Mouse (Mus musculus) lung, postnatal 10 days (tissue): Measurements from ENCODE around the gene Lrcol1.
A peak's percentile ranks its signal among the peaks of the same experiment; 100 is the strongest.

Experiments
- DNase-seq: peaks from one replicate; pipeline ENCODE4 v3.0.0; 2021

Gene Lrcol1

DNA sequence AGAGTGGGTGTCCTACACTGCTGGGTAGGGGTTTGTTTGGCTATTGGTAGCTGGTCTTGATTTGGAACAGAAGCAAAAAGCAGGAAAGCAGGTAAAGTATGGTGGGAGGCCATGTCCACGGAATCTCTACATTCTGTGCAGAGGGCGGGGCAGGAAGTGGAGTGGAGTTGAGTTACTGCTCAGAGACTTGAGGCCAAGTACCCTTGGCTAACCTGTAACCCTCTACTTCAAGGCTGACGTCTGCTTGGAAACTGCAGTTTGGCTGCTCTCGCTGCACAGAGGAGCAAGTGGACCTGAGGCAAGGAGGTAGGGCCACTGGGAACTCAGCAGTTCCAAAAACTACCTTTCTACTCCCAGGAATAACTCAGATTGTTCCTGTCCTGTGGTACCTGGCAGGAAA lies at the start of gene Lrcol1:
Gene Lrcol1 (plus strand): TSS at position 207 of the 400 bp plus-strand sequence.
- DNase-seq = peak; percentile 44

DNA sequence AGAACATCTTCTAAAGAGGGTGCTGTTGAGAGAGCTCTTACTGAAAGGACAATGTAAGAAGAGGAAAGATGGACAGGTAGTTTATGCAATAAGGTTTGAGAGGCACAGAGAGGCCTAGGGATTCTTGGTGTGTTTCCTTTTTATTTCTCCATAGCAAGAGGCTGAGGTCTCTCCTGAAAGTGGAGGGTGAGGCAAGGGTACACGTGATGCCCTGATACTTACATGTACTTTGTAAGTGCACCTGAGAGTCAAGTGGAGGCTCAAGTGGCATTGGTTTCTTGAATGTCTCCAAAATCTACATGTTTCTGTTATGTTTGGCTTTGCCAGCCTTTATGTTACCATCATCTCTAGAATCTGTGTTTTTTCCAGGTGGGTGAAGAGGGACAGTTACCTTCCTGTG lies 47.9 kb upstream of the Lrcol1 start:
- DNase-seq = no peak

DNA sequence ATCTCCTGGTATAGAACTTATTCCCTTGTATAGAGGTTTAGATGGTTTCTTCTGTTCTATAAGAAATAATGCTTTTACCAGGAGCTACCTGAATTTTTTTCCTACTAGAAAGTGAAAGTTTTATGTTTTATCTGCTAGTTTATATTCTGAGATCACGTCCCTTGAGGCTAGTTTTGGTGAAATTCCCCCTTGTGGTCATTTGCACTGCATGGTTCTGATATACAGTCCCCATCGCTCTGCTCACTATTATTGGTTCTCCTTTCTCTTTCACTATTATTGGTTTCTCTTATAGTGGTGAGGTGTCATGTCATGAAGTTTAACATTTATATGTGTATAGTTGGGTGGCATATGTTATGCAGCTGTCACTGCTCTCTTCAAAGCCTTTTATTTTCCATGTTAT lies 43.9 kb upstream of the Lrcol1 start:
- no peak for DNase-seq

DNA sequence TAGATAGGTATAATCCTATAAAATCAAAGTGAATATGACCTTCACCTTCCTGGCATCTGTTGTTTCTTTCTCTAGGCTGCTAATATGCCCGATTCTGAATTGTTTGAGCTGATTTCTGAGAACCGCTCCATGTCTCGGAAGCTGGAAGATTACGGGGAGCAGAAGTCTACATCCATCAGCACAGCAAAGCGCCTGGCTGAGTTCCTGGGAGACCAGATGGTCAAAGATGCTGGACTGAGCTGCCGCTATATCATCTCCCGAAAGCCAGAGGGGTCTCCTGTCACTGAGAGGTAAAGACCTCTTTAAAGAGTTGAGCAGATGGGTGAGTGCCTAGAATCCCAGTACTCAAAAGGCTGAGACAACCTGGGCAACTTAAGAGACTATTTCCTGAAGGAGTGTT lies 35.7 kb upstream of the Lrcol1 start:
- DNase-seq = no peak

DNA sequence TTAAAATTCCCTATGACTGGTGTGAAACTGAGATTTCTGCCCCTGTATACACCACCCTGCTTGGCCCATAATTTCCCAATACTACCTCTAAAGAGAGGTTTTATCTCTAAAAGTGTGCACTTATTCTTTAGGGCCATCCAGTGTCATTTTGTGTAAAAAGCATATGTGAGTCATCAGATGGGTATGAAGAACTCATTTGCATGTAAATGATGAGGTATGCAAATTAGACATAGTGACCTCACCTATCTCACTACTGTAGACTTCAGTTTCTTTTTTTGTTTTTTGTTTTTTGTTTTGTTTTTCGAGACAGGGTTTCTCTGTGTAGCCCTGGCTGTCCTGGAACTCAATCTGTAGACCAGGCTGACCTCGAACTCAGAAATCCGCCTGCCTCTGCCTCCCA lies 31.4 kb upstream of the Lrcol1 start:
- no peak for DNase-seq

DNA sequence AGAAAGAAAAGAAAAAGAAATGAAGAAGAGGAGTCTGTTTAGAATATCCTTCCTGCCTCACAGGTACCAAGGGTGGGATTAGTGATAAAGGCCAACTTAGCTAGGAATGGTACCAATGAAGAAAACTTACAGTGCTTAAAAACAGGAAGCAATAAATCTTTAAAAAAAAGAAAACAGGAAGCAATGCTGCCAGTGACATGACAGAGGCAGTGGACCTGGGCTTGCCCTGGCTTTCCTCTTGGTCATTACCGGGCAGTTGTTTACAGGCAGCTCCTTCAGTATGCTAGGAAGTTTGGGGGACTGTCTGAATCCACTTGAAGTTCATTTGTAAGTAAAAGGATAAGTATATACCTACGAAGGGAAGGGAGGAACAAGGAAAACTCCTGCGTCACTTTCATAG lies 14.0 kb upstream of the Lrcol1 start:
- DNase-seq = no peak

DNA sequence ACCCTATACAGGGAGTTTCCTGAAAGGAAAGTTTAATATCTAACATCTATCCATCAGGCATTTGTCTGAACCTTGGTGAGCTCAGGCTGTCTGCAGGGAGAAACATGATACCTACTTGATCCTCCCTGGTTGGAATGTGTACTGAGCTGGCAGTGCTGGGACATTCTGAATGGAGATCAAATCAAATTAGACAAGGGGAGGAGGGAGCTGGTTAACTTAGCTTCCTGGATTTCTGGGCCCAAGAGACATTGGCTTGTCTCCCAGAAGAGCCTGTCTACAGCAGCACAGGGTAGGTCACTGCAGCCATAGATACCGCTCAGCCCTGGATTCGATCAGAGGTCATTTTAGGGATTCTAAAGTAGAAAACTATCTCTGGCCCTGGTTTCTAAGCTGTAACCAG lies 5.7 kb upstream of the Lrcol1 start:
- no peak for DNase-seq

DNA sequence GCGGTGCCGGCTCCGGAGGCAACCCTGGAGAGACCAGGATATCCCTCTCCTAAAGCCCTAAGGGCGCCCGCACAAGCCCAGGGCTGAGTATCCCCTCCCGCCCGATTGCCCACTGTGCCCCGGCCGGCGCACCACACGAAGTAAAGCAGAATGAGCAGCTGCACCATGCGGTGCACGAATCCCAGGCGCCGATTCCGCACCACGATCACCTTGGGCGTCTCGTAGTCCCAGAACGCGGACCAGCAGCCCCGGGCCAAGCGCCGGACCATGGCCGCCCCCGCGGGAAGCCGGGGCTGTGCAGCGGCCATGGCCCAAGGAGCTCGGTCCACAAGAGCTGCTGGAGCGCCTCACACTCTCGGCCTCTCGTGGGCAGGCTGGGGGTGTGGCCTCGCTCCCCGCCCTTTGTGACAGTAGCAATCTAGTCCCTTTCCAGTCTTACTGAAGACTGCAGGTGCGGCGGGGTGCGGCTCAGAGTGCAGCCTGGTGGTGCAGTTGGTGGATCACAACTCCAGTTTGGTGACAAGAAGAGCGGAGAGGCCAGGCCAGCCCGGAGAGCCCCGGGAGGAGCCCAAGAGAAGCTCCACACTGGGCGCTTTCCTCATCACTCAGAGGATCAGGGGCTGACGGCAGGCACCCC lies 1.8 kb upstream of the Lrcol1 start, which contains the start of gene P2rx2:
Gene P2rx2 (minus strand): TSS at position 565 of the 637 bp plus-strand sequence.
- DNase-seq = peak; percentile 66

DNA sequence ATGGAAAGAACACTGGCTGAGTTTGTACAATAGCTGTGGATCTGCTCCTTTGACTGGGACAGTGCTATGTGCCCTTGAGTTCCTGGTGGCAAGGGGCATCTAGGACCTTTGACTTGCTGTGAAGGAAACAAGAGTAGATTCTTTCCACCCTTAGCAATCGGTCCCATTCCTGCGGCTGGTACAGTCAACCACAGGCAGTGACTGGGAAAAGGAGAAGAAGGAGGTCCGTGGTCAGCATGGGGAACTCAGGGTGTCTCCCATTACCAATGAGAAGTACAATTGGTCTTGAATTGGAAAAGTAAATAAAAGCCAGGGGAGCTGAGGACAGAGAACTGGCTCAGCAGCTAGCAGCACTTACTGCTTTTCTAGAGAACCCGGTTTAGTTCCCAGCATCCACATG lies 1.0 kb downstream of the Lrcol1 start:
- no peak for DNase-seq

DNA sequence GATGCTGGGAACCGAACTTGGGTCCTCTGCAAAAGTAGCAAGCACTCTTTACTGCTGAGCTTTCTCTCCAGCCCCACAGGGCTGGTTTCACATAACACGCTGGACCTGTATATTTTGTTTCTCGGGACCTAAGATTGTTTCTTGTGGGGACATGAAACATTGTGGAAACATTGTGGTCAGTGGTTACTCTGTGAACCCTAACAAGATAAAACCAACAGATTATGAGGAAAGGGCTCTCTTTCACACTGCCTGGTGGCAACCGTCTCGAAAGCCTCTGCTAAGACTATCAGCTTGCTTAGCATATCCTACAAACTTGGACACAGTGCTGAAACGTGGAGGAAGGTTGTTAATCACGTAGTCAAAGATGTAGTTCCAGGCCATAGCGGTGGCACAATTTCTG lies 2.5 kb downstream of the Lrcol1 start:
- DNase-seq = no peak

DNA sequence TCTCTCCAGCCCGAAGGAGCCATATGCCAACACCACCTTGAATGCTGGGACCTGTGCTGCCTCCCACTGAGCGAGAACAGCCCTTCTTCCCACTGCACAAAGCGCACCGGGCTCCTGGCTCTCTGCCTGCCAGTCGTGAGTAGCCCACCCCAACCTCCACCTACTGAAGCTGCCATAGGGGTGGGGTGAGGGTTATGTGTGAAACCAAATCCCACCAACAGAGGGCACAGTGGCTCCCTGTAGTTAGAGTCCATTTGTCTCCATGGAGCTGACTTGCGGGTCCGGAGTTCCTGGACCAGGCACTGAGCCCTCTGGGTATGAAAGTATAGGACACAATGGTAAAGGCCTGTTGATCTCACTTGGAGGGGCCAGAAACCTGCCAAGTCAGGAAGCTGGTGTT lies 10.2 kb downstream of the Lrcol1 start:
- DNase-seq = peak; percentile 63

DNA sequence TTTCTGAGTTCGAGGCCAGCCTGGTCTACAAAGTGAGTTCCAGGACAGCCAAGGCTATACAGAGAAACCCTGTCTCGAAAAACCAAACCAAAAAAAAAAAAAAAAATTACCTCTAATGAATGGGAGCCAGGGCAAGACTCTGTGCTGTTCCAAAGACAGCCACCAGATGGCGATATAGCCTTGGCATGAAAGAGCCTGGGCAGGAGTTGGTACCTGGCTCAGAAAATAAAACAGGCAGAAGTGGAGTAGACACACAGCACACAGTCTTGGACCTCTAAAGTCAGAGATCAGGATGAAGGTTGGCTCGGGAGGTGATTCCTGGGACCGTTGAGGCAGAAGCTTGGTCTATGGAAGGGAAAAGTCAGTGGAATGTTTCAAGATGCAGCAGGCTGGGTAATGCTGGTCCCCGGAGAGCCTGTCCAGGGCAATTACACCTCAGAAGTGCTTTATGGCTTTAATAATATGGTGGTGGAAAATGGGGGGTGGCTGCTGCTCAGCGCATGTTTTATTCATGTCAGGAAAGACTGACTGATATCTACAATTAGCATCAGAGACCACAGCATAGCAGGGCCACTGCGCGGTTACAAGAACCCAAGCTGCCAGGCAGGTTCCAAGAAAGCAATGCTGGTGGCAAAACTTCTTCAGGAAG lies 13.1 kb downstream of the Lrcol1 start:
- peak; percentile 85 for DNase-seq

DNA sequence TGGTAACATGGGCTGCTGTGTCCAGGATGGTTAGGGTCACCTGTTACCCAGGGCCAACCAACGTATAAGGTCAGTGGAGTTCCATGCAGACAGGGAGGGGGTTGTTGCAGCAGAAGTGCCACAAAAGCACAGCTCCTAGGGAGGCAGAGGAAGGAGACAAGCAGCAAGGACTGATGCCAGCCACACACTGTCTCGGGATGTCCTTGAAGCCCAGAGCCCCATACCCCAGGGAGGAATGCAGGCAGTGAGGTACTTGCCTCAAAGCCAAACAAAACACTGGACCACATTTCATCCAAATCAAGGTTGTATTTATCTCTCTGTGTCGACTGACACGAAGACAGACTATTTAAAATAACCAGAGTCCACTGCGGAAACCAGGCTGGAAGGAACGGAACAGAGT lies 16.9 kb downstream of the Lrcol1 start:
- DNase-seq = no peak

DNA sequence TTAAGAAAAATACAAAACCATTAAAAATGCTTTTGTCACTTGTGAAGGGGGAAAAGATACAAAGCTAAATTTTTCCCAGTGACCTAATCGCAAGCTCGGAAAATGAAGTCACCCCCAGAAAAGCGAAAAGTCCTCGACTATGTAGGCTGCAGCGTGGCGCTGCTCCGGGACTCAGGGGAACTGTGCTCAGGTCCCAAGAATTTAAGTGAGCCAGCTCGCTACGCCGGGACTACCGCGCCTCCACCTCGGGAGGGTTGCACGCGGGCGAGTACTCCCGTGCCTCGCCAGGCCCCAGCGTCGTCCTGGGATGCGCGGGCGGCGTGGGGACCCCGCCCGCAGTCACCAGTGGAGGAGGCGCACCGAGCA lies 18.3 kb downstream of the Lrcol1 start:
- DNase-seq = no peak

DNA sequence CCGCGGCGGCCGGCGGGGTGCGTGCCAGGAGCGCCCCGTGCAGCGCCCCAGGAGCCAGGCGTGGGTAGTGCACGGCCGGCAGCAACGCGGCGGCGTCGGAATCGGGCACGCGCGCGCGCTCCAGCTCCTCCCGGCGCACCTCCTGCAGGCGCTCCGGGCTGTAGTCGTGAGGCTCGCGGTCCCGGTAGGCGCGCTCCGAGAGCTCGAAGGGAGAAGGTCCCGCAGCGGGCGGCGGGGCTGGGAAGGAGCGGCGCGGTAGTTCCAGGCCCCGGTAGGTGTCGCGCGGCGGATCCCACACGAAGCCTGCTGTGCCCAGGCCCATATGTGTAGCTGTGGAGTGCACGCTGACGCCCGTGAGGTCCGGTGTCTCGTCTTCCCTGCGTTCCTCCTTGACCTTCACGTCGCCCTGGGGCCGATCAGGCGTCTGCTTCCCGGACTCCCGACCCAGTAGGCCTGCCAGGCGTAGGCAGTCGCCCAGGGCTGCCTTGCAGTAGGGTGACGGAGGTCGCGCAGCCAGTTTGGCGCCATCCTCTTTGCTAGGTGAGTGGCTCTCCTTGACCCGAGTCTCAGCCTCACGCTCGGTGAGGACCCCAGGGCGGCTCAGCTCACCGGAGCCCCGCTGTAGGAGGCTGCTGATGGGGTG lies 18.8 kb downstream of the Lrcol1 start:
- peak; percentile 84 for DNase-seq

DNA sequence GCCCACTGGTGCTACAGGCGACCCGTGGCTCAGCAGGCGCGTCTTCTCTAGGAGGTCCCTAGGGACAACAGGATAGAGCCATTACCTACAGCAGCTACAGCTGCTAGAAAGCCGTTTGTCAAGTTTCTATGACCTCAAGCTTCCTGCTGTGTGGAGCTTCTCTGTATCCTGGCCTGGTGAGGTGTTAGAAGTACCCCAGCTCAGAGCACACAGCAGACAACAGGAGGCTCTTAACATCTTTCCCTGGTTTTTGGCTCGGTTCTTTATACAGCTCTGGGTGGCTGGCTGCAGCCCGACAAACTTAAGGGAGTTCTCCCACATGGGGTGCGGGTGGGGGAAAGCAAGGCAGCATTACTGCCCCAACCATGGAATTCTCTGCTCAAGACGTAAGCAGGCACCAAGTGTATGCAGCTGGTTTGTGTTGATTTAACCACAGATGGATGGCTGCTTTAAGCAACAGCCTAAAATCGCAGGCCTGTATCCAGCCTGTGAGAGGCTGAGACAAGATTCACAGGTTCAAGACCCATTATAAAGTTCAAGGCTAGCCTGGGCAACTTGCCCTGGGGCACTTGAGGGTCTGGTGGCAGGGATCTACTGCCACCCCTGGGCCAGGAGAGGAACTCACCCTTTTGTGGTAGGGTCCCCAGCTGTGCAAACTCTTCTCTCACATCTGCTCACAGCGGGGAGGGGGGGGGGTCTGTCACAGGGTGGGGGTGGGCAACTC lies 19.5 kb downstream of the Lrcol1 start:
- DNase-seq = peak; percentile 29

DNA sequence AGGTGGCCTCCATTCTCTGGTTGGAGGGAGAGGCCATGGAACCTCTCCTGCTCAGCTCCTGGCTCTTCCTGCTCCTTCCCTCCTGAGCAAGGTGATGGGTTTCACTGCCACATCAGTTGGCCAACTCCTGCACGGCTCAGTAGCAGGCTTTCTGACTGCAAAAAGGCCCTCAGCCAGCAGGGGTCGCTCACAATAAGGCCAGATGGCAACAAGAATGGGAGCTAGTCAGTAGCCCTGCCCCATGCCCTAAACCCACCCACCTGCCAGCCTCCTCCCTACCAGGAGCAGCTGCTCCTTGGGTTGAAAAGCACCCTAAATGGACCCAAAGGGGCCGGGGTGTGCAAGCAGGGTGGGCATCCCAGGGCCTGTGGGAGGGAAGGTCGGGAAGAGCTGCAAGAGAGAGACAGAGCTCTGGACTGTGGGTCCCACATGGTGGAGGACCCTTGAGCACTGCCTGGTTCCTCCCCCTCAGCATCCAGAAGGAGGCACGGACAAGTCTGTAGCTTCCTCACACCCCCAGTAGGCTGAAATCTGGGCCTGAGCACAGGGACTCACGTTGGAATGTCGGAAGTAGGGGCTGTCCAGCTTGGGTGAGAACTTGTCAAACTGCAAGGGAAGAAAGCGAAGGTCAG lies 32.4 kb downstream of the Lrcol1 start:
- DNase-seq = peak; percentile 80

DNA sequence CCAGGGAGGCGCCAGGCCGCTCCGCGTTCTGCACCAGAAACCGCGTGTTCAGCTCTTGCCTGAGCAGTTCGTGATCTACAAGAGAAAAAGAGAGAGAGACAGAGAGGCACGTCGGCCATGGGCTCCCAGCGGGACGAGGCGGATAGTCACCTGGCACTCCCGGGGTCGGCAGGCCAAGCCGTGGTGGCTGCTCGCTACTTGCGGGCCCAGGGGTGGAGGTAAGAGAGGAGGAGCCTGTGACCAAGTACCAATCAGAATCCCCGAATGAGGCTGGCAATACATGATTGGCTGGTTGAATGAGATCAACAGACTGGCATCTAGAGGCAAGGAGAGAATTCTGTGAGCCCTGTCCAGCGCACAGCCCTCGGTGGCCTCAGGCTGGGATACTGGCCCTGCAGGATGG lies 33.7 kb downstream of the Lrcol1 start:
- DNase-seq = no peak

DNA sequence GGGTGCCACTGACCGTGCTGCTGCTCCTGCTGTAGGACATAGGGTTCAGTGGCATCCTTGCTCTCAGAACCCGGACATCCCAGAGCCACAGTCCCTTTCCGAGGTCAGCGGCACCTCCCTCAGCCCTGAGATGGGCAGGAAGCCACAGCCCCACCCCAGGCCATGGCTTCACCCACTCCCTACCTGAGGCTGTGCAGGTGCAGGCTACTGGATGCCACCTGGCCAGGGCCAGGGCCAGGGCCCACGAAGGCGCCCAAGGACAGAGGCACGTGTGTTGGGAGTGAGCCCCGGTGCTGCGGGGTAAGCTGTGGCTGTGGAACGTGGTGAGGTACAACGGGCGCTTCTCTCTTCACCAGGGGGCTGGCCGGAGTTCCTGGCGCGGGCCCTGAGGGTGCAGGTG lies 34.6 kb downstream of the Lrcol1 start:
- DNase-seq = no peak

DNA sequence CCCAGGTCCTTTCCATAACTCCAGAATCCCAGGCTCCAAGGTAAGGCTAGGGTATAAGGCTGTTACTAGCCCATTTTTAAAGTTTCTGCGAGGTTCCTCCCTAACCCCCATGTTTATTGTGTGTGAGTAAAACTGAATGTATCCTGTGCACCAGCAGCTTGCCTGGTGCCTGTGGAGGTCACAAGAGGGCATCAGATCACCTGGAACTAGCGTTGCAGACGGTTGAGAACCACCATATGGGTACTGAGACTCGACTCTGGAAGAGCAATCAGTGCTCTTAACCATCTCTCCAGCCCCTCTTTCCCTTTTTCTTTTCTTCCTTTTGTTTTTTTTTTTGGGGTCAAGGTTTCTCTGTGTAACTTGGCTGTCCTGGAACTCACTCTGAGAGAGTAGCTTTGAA lies 35.3 kb downstream of the Lrcol1 start:
- DNase-seq = no peak

DNA sequence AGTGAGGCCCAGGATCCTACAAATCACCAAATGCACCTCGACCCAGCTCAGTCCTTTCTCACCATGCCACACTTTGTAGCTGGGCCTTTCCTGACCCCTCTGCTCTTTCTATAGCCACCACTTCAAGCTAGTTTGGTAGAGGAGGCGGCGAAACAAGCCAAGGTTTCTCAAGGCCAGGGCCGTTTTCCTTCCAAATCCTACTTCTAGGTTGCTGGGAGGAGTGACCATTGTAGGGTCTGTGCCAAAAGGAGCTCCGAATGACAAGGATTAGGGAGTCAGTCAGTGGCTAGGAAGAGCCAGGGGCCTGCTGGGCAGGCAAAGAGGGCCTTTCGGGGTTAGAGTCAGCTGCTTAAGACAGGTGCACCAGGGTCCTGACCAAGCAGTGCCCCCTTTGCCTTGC lies 40.0 kb downstream of the Lrcol1 start:
- no peak for DNase-seq

DNA sequence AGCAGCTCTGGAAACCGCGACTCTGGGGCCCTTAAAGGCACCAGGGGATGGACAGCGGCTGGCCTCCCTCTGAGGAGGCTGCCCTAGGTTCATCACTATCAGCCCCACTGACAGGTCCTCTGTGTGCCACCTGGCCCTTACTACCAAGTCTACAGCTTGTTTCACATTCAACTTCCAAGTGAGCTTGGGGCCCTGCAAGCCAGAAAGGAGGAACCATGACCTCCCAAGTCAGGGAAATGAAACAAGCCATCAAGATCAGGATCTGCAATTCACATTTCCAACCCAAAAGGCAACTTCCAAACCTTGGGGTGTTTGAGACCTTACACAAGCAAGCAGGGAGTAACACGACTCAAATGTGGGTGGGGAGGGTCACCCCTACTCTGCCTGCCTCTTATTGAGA lies 40.7 kb downstream of the Lrcol1 start:
- DNase-seq = no peak
